In the genomic region with DNA sequence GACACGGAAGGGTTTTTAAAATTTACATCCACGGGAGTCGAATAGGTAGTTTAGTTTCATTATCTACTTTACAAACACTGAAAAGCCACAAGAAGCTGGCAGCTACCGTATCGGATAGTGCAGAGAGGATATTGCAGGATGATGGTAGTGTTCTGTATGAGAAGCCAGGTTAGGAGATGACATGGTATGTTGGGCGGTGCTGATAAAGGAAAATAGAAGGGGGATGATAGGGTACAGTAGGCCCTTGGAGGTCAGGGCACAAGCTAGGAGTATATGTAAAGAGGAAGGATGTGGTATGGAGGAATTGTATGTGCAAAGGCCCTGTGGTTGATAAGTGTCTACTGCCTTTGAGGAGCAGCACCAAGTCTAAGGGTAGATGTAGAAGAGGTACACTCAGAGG, we compare ENCODE assay signal across 24 mouse cellular contexts. TPM values are rescaled to one million over a fixed set of nuclear protein-coding genes. Genes with fewer than 3 reads are reported as not detected.
DNase-seq lines count a peak whose midpoint lies in the region; ATAC-seq and TF ChIP-seq lines count a peak whose summit lies in the region.
"Had no signal": no experiment of that assay in that cellular context is flagged by ENCODE, and none has a peak within 500 bp of the region (broad histone marks: within the 10 kb centered on the region; RNA-seq: fewer than 3 reads in every experiment).

No protein-coding gene starts in this region.

- no peak for DNase-seq in liver, embryonic 14.5 days (ENCODE audit: low read depth in 3 of 3, low spot score in 3 of 3)
- DNase-seq in liver, result no peak
- DNase-seq in ZHBTc4 (ENCODE audit: low read depth, low spot score), result peak; percentile 0
- no peak for DNase-seq in thymus, postnatal 14 days
- no peak for DNase-seq in heart, embryonic 10.5 days (ENCODE audit: low spot score)
- DNase-seq: adrenal gland, adult 8-10 months; adrenal gland, postnatal 36 days; cerebellum, adult 2 months; cerebellum, postnatal 25 days; gastrocnemius, postnatal 14 days; heart, postnatal 4 days had no signal

- no peak overlapping the region for H3K4me2 ChIP-seq in liver, embryonic 14.5 days (ENCODE audit: low read depth)
- H3K4me2 ChIP-seq: embryonic facial prominence, embryonic 13.5 days; forebrain, embryonic 12.5 days; heart, embryonic 13.5 days; hindbrain, embryonic 12.5 days had no signal

- 0 out of 2 replicates have a peak, but pooled peaks have one; percentile 8 for ATAC-seq in liver, embryonic 14.5 days (ENCODE audit: insufficient read depth)
- ATAC-seq in inflammation-experienced regulatory T-cells, adult 6 months, result no peak
- ATAC-seq: forebrain, embryonic 16.5 days; hindbrain, embryonic 16.5 days; Patski had no signal

- TF ChIP-seq CTCF in liver, embryonic 14.5 days (IDR thresholded peaks at IDR 0.05; ENCODE audit: low read depth), result no peak

- no peak overlapping the region for H3K9ac ChIP-seq in liver, embryonic 14.5 days (replicated peaks)
- H3K9ac ChIP-seq: embryonic facial prominence, embryonic 13.5 days; forebrain, embryonic 12.5 days; heart, embryonic 13.5 days; hindbrain, embryonic 12.5 days had no signal

- peaks cover 0 to 6% of the 10 kb centered on the region in 2 experiments; a peak in 1 of 4 replicates for H3K4me1 ChIP-seq in liver, embryonic 14.5 days (replicated peaks; ENCODE audit: control insufficient read depth in 2 of 2, insufficient read depth in 2 of 2, low read length in 1 of 2)
- peaks cover 86% of the 10 kb centered on the region for H3K4me1 ChIP-seq in megakaryocyte, embryonic 14.5 days
- no peaks in the 10 kb centered on the region for H3K4me1 ChIP-seq in heart, embryonic 10.5 days
- H3K4me1 ChIP-seq: embryonic facial prominence, embryonic 13.5 days; forebrain, embryonic 12.5 days; heart, embryonic 13.5 days; hindbrain, embryonic 12.5 days had no signal

- no peaks in the 10 kb centered on the region for H3K9me3 ChIP-seq in liver, embryonic 14.5 days (ENCODE audit: control insufficient read depth, low read length)
- no peaks in the 10 kb centered on the region for H3K9me3 ChIP-seq in megakaryocyte, embryonic 14.5 days
- no peaks in the 10 kb centered on the region for H3K9me3 ChIP-seq in heart, embryonic 10.5 days
- H3K9me3 ChIP-seq: embryonic facial prominence, embryonic 13.5 days; forebrain, embryonic 12.5 days; G1E; heart, embryonic 13.5 days; hindbrain, embryonic 12.5 days had no signal

- no peaks in the 10 kb centered on the region for H3K27me3 ChIP-seq in liver, embryonic 14.5 days (ENCODE audit: control insufficient read depth, insufficient read depth, low read length)
- no peaks in the 10 kb centered on the region for H3K27me3 ChIP-seq in megakaryocyte, embryonic 14.5 days (replicated peaks)
- no peaks in the 10 kb centered on the region for H3K27me3 ChIP-seq in heart, embryonic 10.5 days (ENCODE audit: insufficient read depth, poor library complexity, severe bottlenecking)
- H3K27me3 ChIP-seq: embryonic facial prominence, embryonic 13.5 days; forebrain, embryonic 12.5 days; heart, embryonic 13.5 days; hindbrain, embryonic 12.5 days; Patski had no signal

- H3K27ac ChIP-seq in liver, embryonic 14.5 days, result no peak overlapping the region
- H3K27ac ChIP-seq in heart, embryonic 10.5 days, result no peak overlapping the region
- H3K27ac ChIP-seq: embryonic facial prominence, embryonic 13.5 days; forebrain, embryonic 12.5 days; heart, embryonic 13.5 days; hindbrain, embryonic 12.5 days had no signal

- 43% methylated on average over 6 of the region's 6 CpGs for WGBS in liver, embryonic 14.5 days (ENCODE audit: insufficient replicate concordance)
- WGBS in heart, embryonic 10.5 days, result 89% methylated on average over 6 of the region's 6 CpGs

- TF ChIP-seq EP300 in liver, embryonic 14.5 days (IDR thresholded peaks at IDR 0.05; ENCODE audit: low read depth), result no peak

- no peak overlapping the region for H3K4me3 ChIP-seq in liver, embryonic 14.5 days (ENCODE audit: insufficient read depth in 1 of 2, low read depth in 2 of 2, low read length in 2 of 2)
- H3K4me3 ChIP-seq in megakaryocyte, embryonic 14.5 days (replicated peaks), result peak overlapping the region; percentile 86
- no peak overlapping the region for H3K4me3 ChIP-seq in heart, embryonic 10.5 days
- H3K4me3 ChIP-seq: embryonic facial prominence, embryonic 13.5 days; forebrain, embryonic 12.5 days; heart, embryonic 13.5 days; hindbrain, embryonic 12.5 days had no signal

- no peaks in the 10 kb centered on the region; the same call in 1 of the 2 replicates for H3K36me3 ChIP-seq in liver, embryonic 14.5 days (replicated peaks; ENCODE audit: control insufficient read depth, insufficient read depth, low read depth)
- peaks cover 88% of the 10 kb centered on the region for H3K36me3 ChIP-seq in megakaryocyte, embryonic 14.5 days (replicated peaks; ENCODE audit: low read length)
- peaks cover 91% of the 10 kb centered on the region for H3K36me3 ChIP-seq in heart, embryonic 10.5 days

RNA-seq across cellular contexts. Expression of a gene that starts 23.1 kb away (rescaled TPM):
- polyA plus RNA-seq in liver, embryonic 14.5 days (2012; rRNA removed), result 11.0 and 12.6 TPM in 2 replicates
- 13.4 and 13.5 TPM in 2 replicates for polyA plus RNA-seq in liver, embryonic 14.5 days (2014; fragmentation: Nextera tagmentation; extraction: Ambion mirVana)
- 8.8 and 20.1 TPM in 2 replicates for polyA plus RNA-seq in megakaryocyte, embryonic 14.5 days (2012; ENCODE audit: insufficient read depth, low replicate concordance)
- polyA plus RNA-seq in inflammation-experienced regulatory T-cells, adult 6 months (2017; shearing (Covaris generic)), result 10 to 100 TPM; 32.6 to 47.7 (median 36.1) TPM
- 56.3 and 63.8 TPM in 2 replicates for polyA plus RNA-seq in heart, embryonic 10.5 days (2016; fragmentation: Nextera tagmentation; extraction: Ambion mirVana)

RNA-seq across cellular contexts. Expression of a gene that starts 31.2 kb away (rescaled TPM):
- 7.1 and 8.0 TPM in 2 replicates for polyA plus RNA-seq in liver, embryonic 14.5 days (2012; rRNA removed)
- polyA plus RNA-seq in liver, embryonic 14.5 days (2014; fragmentation: Nextera tagmentation; extraction: Ambion mirVana), result 10.5 and 12.6 TPM in 2 replicates
- polyA plus RNA-seq in megakaryocyte, embryonic 14.5 days (2012; ENCODE audit: insufficient read depth, low replicate concordance), result 20.7 and 47.5 TPM in 2 replicates
- 1 to 10 TPM; 7.7 to 7.9 (median 7.8) TPM for polyA plus RNA-seq in inflammation-experienced regulatory T-cells, adult 6 months (2017; shearing (Covaris generic))
- polyA plus RNA-seq in heart, embryonic 10.5 days (2016; fragmentation: Nextera tagmentation; extraction: Ambion mirVana), result 36.4 and 38.6 TPM in 2 replicates

RNA-seq across cellular contexts. Expression of a gene that starts 43.3 kb away (rescaled TPM):
- polyA plus RNA-seq in liver, embryonic 14.5 days (2012; rRNA removed), result 0.70 and 3.8 TPM in 2 replicates
- polyA plus RNA-seq in liver, embryonic 14.5 days (2014; fragmentation: Nextera tagmentation; extraction: Ambion mirVana), result 0.29 and 0.42 TPM in 2 replicates
- polyA plus RNA-seq in megakaryocyte, embryonic 14.5 days (2012; ENCODE audit: insufficient read depth, low replicate concordance), result 123 and 178 TPM in 2 replicates
- 1 to 10 TPM in 1 of 3 experiments, under 1 TPM in 1, not detected in 1; 0.30 to 2.0 TPM for polyA plus RNA-seq in inflammation-experienced regulatory T-cells, adult 6 months (2017; shearing (Covaris generic))
- polyA plus RNA-seq in heart, embryonic 10.5 days (2016; fragmentation: Nextera tagmentation; extraction: Ambion mirVana), result 10.5 and 15.8 TPM in 2 replicates

RNA-seq across cellular contexts. Expression of a gene that starts 47.7 kb away (rescaled TPM):
- polyA plus RNA-seq in liver, embryonic 14.5 days (2012; rRNA removed), result 0.03 TPM in 2 replicates
- not detected in 2 replicates for polyA plus RNA-seq in liver, embryonic 14.5 days (2014; fragmentation: Nextera tagmentation; extraction: Ambion mirVana)
- polyA plus RNA-seq in megakaryocyte, embryonic 14.5 days (2012; ENCODE audit: insufficient read depth, low replicate concordance), result 1.1 TPM in 1 of 2 replicates, not detected in the other
- not detected for polyA plus RNA-seq in inflammation-experienced regulatory T-cells, adult 6 months (2017; shearing (Covaris generic))
- not detected in 2 replicates for polyA plus RNA-seq in heart, embryonic 10.5 days (2016; fragmentation: Nextera tagmentation; extraction: Ambion mirVana)
- polyA plus RNA-seq: gonadal fat pad, adult 2 months; heart, embryonic 13.5 days; heart, postnatal 0 days; intestine, embryonic 14.5 days had no signal
